Mouse (Mus musculus) testis, postnatal 10 days (tissue): ENCODE measurements around the gene Tmem52.
A peak's percentile ranks its signal among the peaks of the same experiment; 100 is the strongest.
"Not testable (repeated sequence)": the region's sequence is repeated elsewhere in the genome, so short reads cannot be mapped to it uniquely, and the experiment has no call there.

Experiments
- DNase-seq: peaks from one replicate; pipeline ENCODE4 v3.0.0; 2021; ENCODE audit warnings: low spot score

Tmem52 gene

DNA sequence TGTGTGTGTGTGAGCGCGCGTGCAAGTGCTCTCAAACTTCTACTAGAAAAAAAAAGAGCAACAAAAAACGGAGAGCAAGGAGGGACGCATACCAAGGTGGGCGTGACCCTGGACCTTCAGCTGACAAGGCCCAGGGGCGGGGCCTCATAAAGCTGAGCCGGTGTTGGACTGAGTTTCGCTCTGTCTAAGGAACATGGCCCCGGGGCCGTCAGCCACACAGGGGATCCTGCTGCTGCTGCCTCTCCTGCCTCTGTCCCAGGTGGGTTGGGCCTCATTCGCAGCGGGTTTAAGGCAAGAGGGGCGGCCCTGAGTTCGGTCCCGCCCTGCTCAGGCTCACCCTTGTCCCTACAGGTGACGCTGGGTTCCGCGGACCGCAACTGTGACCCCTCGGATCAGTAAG is at the start of gene Tmem52:
TSS of gene Tmem52 (plus strand) at position 163 of the 400 bp plus-strand sequence.
- peak; percentile 86 for DNase-seq

DNA sequence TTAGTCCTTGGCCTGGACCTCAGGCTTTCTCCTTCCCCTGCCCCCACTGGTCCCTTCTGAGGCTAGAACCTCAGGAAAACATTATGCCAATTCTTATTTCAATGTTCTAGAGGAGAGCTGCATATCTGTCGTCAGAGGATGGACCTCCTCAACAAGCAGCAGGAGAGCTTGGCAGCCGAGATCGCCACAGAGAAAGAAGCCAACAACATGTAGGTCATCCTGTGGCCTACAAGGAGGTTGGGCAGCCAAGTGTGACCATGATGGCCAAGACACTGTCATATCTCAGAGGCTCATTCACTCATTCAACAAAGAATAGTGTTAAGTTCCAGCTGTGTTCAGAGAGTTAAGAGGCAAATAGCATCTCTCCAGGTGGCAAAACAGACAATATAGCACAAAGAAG is 48.8 kb upstream of the Tmem52 start:
- DNase-seq = no peak

GRCm38 (mm10) chr4:155421412-155422370 is 47.2 kb upstream of the Tmem52 start:
- DNase-seq = not testable (repeated sequence)

DNA sequence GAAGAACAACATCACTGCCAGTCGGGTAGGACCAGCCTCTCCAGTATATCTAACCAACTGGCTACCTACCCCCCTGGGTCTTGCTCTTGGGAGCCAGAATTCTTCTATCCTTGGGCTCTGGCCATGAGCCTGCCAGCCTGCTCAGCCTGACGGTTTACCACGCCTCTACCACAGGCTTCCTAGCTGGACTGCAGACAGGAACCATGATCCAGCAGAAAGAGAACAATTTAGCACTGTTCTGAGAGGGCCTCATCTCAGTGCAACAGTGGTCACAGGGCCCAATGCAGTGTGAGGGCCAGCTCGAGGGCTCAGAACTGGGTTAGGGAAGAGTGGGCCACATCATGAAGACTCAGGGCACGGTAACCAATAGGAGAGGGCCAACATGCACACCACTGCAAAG is 44.9 kb upstream of the Tmem52 start:
- no peak for DNase-seq

- DNase-seq = no peak
Observed at GRCm38 (mm10) chr4:155426272-155426671, 42.6 kb upstream of the Tmem52 start.

DNA sequence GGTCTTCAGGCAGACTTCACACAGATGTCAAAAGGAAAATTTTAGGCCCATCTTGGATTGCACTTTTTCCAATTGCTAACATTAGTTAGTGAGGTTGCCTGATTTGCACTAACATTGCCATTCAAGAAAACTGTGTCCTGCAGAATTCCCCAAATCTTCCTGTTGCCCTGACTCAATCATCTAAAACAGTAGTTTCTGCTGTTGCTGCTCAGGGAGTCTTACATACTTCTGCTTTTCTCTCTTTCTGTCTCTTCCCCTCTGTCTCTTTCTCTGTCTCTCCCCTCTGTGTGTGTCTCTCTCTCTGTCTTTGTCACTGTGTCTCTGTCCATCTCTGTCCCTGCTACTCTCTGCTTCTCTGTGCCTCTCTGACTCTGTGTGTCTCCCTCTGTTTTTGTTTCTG is 40.5 kb upstream of the Tmem52 start:
- no peak for DNase-seq

- no peak for DNase-seq
Observed at GRCm38 (mm10) chr4:155429202-155429601, 39.7 kb upstream of the Tmem52 start.

DNA sequence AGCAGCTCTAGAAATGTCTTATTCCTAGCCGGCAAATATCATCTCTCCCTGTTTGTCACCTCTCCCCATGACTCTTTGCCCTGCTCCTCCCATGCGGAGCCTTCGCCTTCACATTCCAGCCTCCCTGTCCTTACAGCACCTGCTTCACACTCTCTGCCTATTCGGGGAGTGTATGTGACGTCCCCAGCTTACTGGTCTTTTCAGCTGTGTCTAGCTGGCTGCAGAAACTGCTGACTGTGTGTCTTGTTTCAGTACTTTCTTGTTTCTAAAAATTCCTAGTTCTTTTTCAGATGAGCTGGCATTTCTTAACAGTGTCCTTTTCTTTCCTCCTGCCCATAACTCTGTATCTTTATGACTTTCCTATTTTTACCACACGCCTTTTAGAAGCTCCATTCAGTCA is 36.6 kb upstream of the Tmem52 start:
- no peak for DNase-seq

GRCm38 (mm10) chr4:155433993-155434392 is 34.9 kb upstream of the Tmem52 start:
- DNase-seq = no peak

DNA sequence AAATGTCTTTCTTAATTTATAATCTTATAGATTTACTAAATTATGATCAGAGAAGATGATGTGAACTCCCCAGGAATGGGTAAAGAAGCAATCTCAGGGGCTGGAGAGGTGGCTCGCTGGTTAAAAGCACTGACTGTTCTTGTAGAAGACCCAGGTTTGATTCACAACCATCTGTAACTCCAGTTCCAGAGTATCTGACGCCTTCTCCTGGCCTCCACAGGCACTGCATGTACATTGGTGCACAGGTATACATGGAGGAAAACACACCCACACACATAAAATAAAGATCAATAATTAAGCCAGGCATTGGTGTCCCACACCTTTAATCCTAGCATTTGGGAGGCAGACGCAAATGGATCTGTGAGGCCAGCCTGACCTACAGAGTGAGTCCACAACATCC is 26.1 kb upstream of the Tmem52 start:
- DNase-seq = no peak

- DNase-seq = no peak
Observed at GRCm38 (mm10) chr4:155451597-155451996, 17.3 kb upstream of the Tmem52 start.

DNA sequence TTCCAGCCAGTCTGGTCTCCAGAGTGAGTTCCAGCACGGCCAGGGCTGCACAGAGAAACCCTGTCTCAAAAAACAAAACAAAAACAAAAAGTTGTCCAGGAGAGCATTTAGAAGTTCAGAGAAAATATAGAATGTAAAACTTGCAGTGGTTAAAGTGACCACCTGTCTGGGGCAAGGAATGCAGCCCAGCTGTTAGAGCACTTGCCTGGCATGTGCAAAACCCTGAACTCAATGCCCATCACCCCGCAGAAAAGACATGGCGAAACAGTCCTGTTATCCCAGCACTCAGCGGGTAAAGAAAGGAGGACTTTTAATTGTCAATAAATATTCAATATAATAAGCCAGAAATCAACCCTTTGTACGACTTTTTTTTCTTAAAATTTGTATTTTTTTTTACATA is 10.3 kb upstream of the Tmem52 start:
- DNase-seq = no peak

- no peak for DNase-seq
Observed at GRCm38 (mm10) chr4:155463050-155463449, 5.9 kb upstream of the Tmem52 start.

- DNase-seq = no peak
Observed at GRCm38 (mm10) chr4:155463611-155464010, 5.3 kb upstream of the Tmem52 start.

- no peak for DNase-seq
Observed at GRCm38 (mm10) chr4:155464061-155464460, 4.9 kb upstream of the Tmem52 start.

- DNase-seq = no peak
Observed at GRCm38 (mm10) chr4:155465607-155466006, 3.3 kb upstream of the Tmem52 start.

DNA sequence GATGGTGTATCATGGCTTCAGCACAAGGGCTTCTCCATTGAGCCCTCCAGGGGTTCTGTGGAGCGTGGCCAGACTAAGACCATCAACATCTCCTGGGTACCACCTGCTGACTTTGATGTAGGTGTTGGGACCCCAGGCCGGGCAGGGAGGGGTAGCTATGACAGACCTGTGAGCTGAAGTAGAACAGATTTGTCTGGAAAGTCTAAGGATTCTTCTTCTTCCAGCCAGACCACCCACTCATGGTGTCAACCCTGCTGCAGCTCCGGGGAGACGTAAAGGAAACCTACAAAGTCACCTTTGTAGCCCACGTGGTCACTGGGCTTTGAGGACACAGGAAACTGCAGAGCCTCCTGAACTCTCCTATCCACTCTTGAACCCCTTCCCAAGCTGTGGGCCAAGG is 2.8 kb upstream of the Tmem52 start:
- no peak for DNase-seq

- no peak for DNase-seq
Observed at GRCm38 (mm10) chr4:155467237-155468010, 1.5 kb upstream of the Tmem52 start.

GRCm38 (mm10) chr4:155469590-155470262 is 812 bp downstream of the Tmem52 start:
- DNase-seq = peak; percentile 80

- no peak for DNase-seq
Observed at GRCm38 (mm10) chr4:155470263-155470953, 1.5 kb downstream of the Tmem52 start.

GRCm38 (mm10) chr4:155470997-155471396 is 2.1 kb downstream of the Tmem52 start:
- peak; percentile 37 for DNase-seq

- DNase-seq = peak; percentile 45
Observed at GRCm38 (mm10) chr4:155471406-155471805, 2.5 kb downstream of the Tmem52 start.
